Mouse (Mus musculus): ENCODE data around the gene Lsm4. TPM values are rescaled to one million over a fixed set of nuclear protein-coding genes. Genes with fewer than 3 reads are reported as not detected.

Gene Lsm4
- total RNA-seq, 2 experiments from 2014 or later: 59.1 to 69.8 TPM

GRCm38 (mm10) chr8:70672325-70673078 is 546 bp upstream of the Lsm4 start:
- intact Hi-C loops (cut with DNase I): loop anchor here (1.0 kb wide), 1 partner anchor 26 kb away; the partner anchor contains the start of gene Jund
- DNase-seq (ENCODE audit: low spot score in 2 of 2): no peak

- intact Hi-C loops (cut with DNase I): no loop called here
- DNase-seq (ENCODE audit: low spot score in 2 of 2): no peak
Measured at GRCm38 (mm10) chr8:70674109-70674508, 1.1 kb downstream of the Lsm4 start.

GRCm38 (mm10) chr8:70674716-70675115 is 1.7 kb downstream of the Lsm4 start:
- no peak for DNase-seq (ENCODE audit: low spot score in 2 of 2)
- intact Hi-C loops (cut with DNase I): no loop called here

GRCm38 (mm10) chr8:70675336-70675735 is 2.3 kb downstream of the Lsm4 start:
- intact Hi-C loops (cut with DNase I): no loop called here
- no peak for DNase-seq (ENCODE audit: low spot score in 2 of 2)

- DNase-seq (ENCODE audit: low spot score in 2 of 2): no peak
- intact Hi-C loops (cut with DNase I): no loop called here
Measured at GRCm38 (mm10) chr8:70677451-70678080, 4.5 kb downstream of the Lsm4 start.

- no peak for DNase-seq (ENCODE audit: low spot score in 2 of 2)
- intact Hi-C loops (cut with DNase I): no loop called here
Measured at GRCm38 (mm10) chr8:70678679-70679078, 5.6 kb downstream of the Lsm4 start.

GRCm38 (mm10) chr8:70679404-70679803 is 6.4 kb downstream of the Lsm4 start:
- no peak for DNase-seq (ENCODE audit: low spot score in 2 of 2)
- intact Hi-C loops (cut with DNase I): no loop called here

- no peak for DNase-seq (ENCODE audit: low spot score in 2 of 2)
- intact Hi-C loops (cut with DNase I): no loop called here
Measured at GRCm38 (mm10) chr8:70680039-70680438, 7.0 kb downstream of the Lsm4 start.

- intact Hi-C loops (cut with DNase I): no loop called here
Measured at GRCm38 (mm10) chr8:70681410-70681809, 8.4 kb downstream of the Lsm4 start.

GRCm38 (mm10) chr8:70682193-70682592 is 9.1 kb downstream of the Lsm4 start:
- intact Hi-C loops (cut with DNase I): no loop called here
- peak; percentile 69 to 73 for DNase-seq (ENCODE audit: low spot score in 2 of 2)

More at GRCm38 (mm10) chr8:70681410-70681809, 8.4 kb downstream of the Lsm4 start:
- DNase-seq (ENCODE audit: low spot score in 2 of 2): no peak

- intact Hi-C loops (cut with DNase I): no loop called here
- no peak for DNase-seq (ENCODE audit: low spot score in 2 of 2)
Measured at GRCm38 (mm10) chr8:70682692-70683091, 9.6 kb downstream of the Lsm4 start.

GRCm38 (mm10) chr8:70684291-70684690 is 11.2 kb downstream of the Lsm4 start:
- intact Hi-C loops (cut with DNase I): no loop called here
- DNase-seq (ENCODE audit: low spot score in 2 of 2): peak; percentile 82 to 87

- no peak for DNase-seq (ENCODE audit: low spot score in 2 of 2)
- intact Hi-C loops (cut with DNase I): no loop called here
Measured at GRCm38 (mm10) chr8:70687576-70687975, 14.5 kb downstream of the Lsm4 start.

- no peak for DNase-seq (ENCODE audit: low spot score in 2 of 2)
- intact Hi-C loops (cut with DNase I): no loop called here
Measured at GRCm38 (mm10) chr8:70688136-70688535, 15.1 kb downstream of the Lsm4 start.

GRCm38 (mm10) chr8:70689892-70690390 is 16.9 kb downstream of the Lsm4 start:
- intact Hi-C loops (cut with DNase I): no loop called here
- no peak for DNase-seq (ENCODE audit: low spot score in 2 of 2)

GRCm38 (mm10) chr8:70691230-70691629 is 18.2 kb downstream of the Lsm4 start:
- DNase-seq (ENCODE audit: low spot score in 2 of 2): no peak
- intact Hi-C loops (cut with DNase I): no loop called here

GRCm38 (mm10) chr8:70691727-70692231 is 18.7 kb downstream of the Lsm4 start:
- intact Hi-C loops (cut with DNase I): no loop called here
- DNase-seq (ENCODE audit: low spot score in 2 of 2): no peak

GRCm38 (mm10) chr8:70693636-70694035 is 20.6 kb downstream of the Lsm4 start:
- intact Hi-C loops (cut with DNase I): no loop called here
- DNase-seq (ENCODE audit: low spot score in 2 of 2): no peak

GRCm38 (mm10) chr8:70695318-70696018 is 22.4 kb downstream of the Lsm4 start:
- intact Hi-C loops (cut with DNase I): no loop called here
- no peak for DNase-seq (ENCODE audit: low spot score in 2 of 2)

All from left cerebral cortex, postnatal 36 days (tissue).